Mouse (Mus musculus): ENCODE data around the gene Acr. TPM values are rescaled to one million over a fixed set of nuclear protein-coding genes. Genes with fewer than 3 reads are reported as not detected.

The Acr gene
- polyA plus RNA-seq, 1 experiment from 2014 or later, result 0.24 TPM

Other genes with a start within 250 kb of the Acr start
- gene Adm2, start 245.6 kb upstream of the Acr start, polyA plus RNA-seq (2015; fragmentation: Nextera tagmentation; extraction: Ambion mirVana), result 0.55 and 0.91 TPM in 2 replicates
- not detected in 2 replicates for gene Miox, start 233.9 kb upstream of the Acr start, polyA plus RNA-seq (2015; fragmentation: Nextera tagmentation; extraction: Ambion mirVana)
- 73.0 and 79.9 TPM in 2 replicates for gene Lmf2, start 212.7 kb upstream of the Acr start, polyA plus RNA-seq (2015; fragmentation: Nextera tagmentation; extraction: Ambion mirVana)
- 150 and 160 TPM in 2 replicates for gene Ncaph2, start 212.6 kb upstream of the Acr start, polyA plus RNA-seq (2015; fragmentation: Nextera tagmentation; extraction: Ambion mirVana)
- 4.9 and 6.9 TPM in 2 replicates for gene Sco2, start 194.5 kb upstream of the Acr start, polyA plus RNA-seq (2015; fragmentation: Nextera tagmentation; extraction: Ambion mirVana)
- 1.8 and 2.0 TPM in 2 replicates for gene Tymp, start 191.3 kb upstream of the Acr start, polyA plus RNA-seq (2015; fragmentation: Nextera tagmentation; extraction: Ambion mirVana)
- gene Odf3b, start 189.0 kb upstream of the Acr start, polyA plus RNA-seq (2015; fragmentation: Nextera tagmentation; extraction: Ambion mirVana), result 8.2 and 14.5 TPM in 2 replicates
- not detected in 2 replicates for gene Klhdc7b, start 183.4 kb upstream of the Acr start, polyA plus RNA-seq (2015; fragmentation: Nextera tagmentation; extraction: Ambion mirVana)
- gene Syce3, start 157.8 kb upstream of the Acr start, polyA plus RNA-seq (2015; fragmentation: Nextera tagmentation; extraction: Ambion mirVana), result not detected in 2 replicates
- 0.97 and 1.1 TPM in 2 replicates for gene Cpt1b, start 142.5 kb upstream of the Acr start, polyA plus RNA-seq (2015; fragmentation: Nextera tagmentation; extraction: Ambion mirVana)
- 4.8 TPM in 2 replicates for gene C730034F03Rik, start 138.7 kb upstream of the Acr start, polyA plus RNA-seq (2015; fragmentation: Nextera tagmentation; extraction: Ambion mirVana)
- gene Gm44502, start 138.6 kb upstream of the Acr start, polyA plus RNA-seq (2015; fragmentation: Nextera tagmentation; extraction: Ambion mirVana), result not detected in 2 replicates
- gene Chkb, start 138.4 kb upstream of the Acr start, polyA plus RNA-seq (2015; fragmentation: Nextera tagmentation; extraction: Ambion mirVana), result 56.4 and 59.6 TPM in 2 replicates
- gene Mapk8ip2, start 114.4 kb upstream of the Acr start, polyA plus RNA-seq (2015; fragmentation: Nextera tagmentation; extraction: Ambion mirVana), result 3.4 and 4.9 TPM in 2 replicates
- gene Arsa, start 90.9 kb upstream of the Acr start, polyA plus RNA-seq (2015; fragmentation: Nextera tagmentation; extraction: Ambion mirVana), result 27.8 and 30.1 TPM in 2 replicates
- gene Shank3, start 68.7 kb upstream of the Acr start, polyA plus RNA-seq (2015; fragmentation: Nextera tagmentation; extraction: Ambion mirVana), result 2.3 and 3.0 TPM in 2 replicates
- 46.2 and 57.3 TPM in 2 replicates for gene Rabl2, start 23.6 kb downstream of the Acr start, polyA plus RNA-seq (2015; fragmentation: Nextera tagmentation; extraction: Ambion mirVana)

Measured in embryonic facial prominence, embryonic 15.5 days (tissue).